In the genomic region with DNA sequence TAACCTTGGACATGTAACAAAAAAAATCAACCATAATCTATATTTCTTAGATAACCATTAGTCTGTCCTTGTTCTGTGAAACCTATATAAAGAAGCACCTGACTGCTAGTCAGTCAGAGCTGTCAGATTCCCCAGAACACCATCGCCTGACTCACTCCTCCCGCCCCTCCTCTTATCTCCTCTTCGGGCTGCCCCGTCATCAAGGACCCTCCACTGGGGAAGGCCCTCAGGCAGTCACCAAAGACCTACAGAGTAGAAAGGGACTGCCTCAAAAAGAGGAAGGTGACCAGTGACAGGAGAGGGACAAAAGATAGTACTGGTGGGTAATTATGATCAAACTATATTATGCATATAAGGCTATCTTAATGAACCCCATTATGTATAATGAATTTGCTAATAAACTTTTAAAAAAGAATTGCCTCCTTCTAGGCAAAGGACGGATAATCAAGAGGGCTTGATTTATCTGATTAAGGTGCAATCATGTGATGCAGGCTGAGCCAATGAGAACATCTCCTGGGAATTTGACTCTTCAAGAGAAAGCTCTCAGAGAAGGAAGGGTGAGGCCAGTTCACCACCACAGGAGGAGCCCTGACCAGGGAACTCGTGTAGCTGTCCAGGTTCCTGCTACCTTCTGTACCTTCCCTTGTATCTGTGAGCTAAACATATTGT, we compare ENCODE assay signal across 24 mouse cellular contexts. TPM values are rescaled to one million over a fixed set of nuclear protein-coding genes. Genes with fewer than 3 reads are reported as not detected.
DNase-seq lines count a peak whose midpoint lies in the region; ATAC-seq and TF ChIP-seq lines count a peak whose summit lies in the region.
"Had no signal": no experiment of that assay in that cellular context is flagged by ENCODE, and none has a peak within 500 bp of the region (broad histone marks: within the 10 kb centered on the region; RNA-seq: fewer than 3 reads in every experiment).

No protein-coding gene starts in this region.

- H3K27ac ChIP-seq in heart, adult 2 months: no peak overlapping the region
- H3K27ac ChIP-seq in CH12.LX (ENCODE audit: insufficient read depth, low read depth): no peak overlapping the region
- H3K27ac ChIP-seq: embryonic facial prominence, embryonic 10.5 days; embryonic facial prominence, embryonic 12.5 days; forebrain, embryonic 13.5 days; forebrain, embryonic 15.5 days had no signal

- ATAC-seq in common myeloid progenitor, adult 5-6 weeks (replicated peaks; ENCODE audit: low read depth, poor library complexity, severe bottlenecking): 0 out of 2 replicates have a peak, but pooled peaks have one; percentile 22
- ATAC-seq: activated CD4-positive, CD25-positive, alpha-beta regulatory T cell, adult 4 months; CD4-positive, CD25-positive, alpha-beta regulatory T cell, adult 4 months; forebrain, embryonic 13.5 days; forebrain, embryonic 15.5 days; forebrain, postnatal 0 days; Patski had no signal

- dilution Hi-C loops in CH12.LX (cut with MboI; ENCODE audit: extremely low pct_ligation_motif_present, extremely low pct_unique_long_range_greater_than_20kb, low sequenced_read_pairs): no loop called here

- no peaks in the 10 kb centered on the region for H3K36me3 ChIP-seq in heart, adult 2 months (ENCODE audit: control insufficient read depth, insufficient read depth, low read length)
- no peaks in the 10 kb centered on the region for H3K36me3 ChIP-seq in CH12.LX (replicated peaks in 1 of 2; ENCODE audit: control insufficient read depth in 1 of 2, insufficient read depth in 1 of 2, low read length in 1 of 2)
- H3K36me3 ChIP-seq: embryonic facial prominence, embryonic 10.5 days; embryonic facial prominence, embryonic 12.5 days; forebrain, embryonic 15.5 days had no signal

- no peak for TF ChIP-seq POLR2A in heart, adult 2 months (IDR thresholded peaks at IDR 0.05; ENCODE audit: insufficient read depth, low read depth, low read length)
- TF ChIP-seq POLR2A in CH12.LX (IDR thresholded peaks at IDR 0.05; ENCODE audit: low read depth, low read length): no peak

- peak; percentile 45 for DNase-seq in heart, adult 11 months
- DNase-seq in heart, adult 2 months: no peak
- DNase-seq in 416B (ENCODE audit: low read depth) (peak; percentile 32), CH12.LX (ENCODE audit: extremely low read depth) (peak; percentile 50)
- DNase-seq in spleen, postnatal 36 days (ENCODE audit: low spot score in 2 of 2): no peak
- DNase-seq in cerebellum, adult 8-10 months: no peak
- DNase-seq: adrenal gland, adult 8-10 months; adrenal gland, postnatal 14 days; adrenal gland, postnatal 36 days; B cell, adult 2 months; cerebellum, adult 11-12 months; cerebellum, adult 2 months; cerebellum, adult 9-11 months; cerebellum, postnatal 14 days; cerebellum, postnatal 36 days; forebrain, postnatal 0 days had no signal

- WGBS in heart, adult 2 months: 50% methylated on average over 6 of the region's 6 CpGs

- in situ Hi-C loops in CH12.LX (cut with MboI; ENCODE audit: low pct_ligation_motif_present, low pct_unique_long_range_greater_than_20kb, low sequenced_read_pairs): loop anchor here (5.0 kb wide), 1 partner anchor 40 kb away; the partner anchor contains the start of gene Batf

- H3K4me1 ChIP-seq in heart, adult 2 months (ENCODE audit: control insufficient read depth, insufficient read depth, low read length): no peaks in the 10 kb centered on the region; the same call in 1 of the 2 replicates
- peaks cover 7 to 28% of the 10 kb centered on the region in 2 experiments for H3K4me1 ChIP-seq in CH12.LX (ENCODE audit: control insufficient read depth in 1 of 2, insufficient read depth in 2 of 2)
- H3K4me1 ChIP-seq: embryonic facial prominence, embryonic 12.5 days; forebrain, embryonic 13.5 days had no signal

- no peak overlapping the region for H3K4me2 ChIP-seq in CH12.LX (ENCODE audit: insufficient read depth, low read depth, poor library complexity, severe bottlenecking)
- H3K4me2 ChIP-seq: embryonic facial prominence, embryonic 12.5 days; forebrain, embryonic 13.5 days; forebrain, embryonic 15.5 days had no signal

- no peak for TF ChIP-seq RAD21 in CH12.LX (IDR thresholded peaks at IDR 0.05; ENCODE audit: low read depth, low read length)

- H3K4me3 ChIP-seq in heart, adult 2 months: no peak overlapping the region
- no peak overlapping the region for H3K4me3 ChIP-seq in CH12.LX (replicated peaks in 1 of 3; ENCODE audit: low read depth in 2 of 3, low read length in 2 of 3, poor library complexity in 1 of 3)
- H3K4me3 ChIP-seq: embryonic facial prominence, embryonic 10.5 days; embryonic facial prominence, embryonic 12.5 days; forebrain, embryonic 13.5 days; forebrain, embryonic 15.5 days had no signal

- H3K9me3 ChIP-seq in CH12.LX (replicated peaks; ENCODE audit: low read length): no peaks in the 10 kb centered on the region
- H3K9me3 ChIP-seq: embryonic facial prominence, embryonic 10.5 days; embryonic facial prominence, embryonic 12.5 days; forebrain, embryonic 13.5 days; forebrain, embryonic 15.5 days had no signal

- no peaks in the 10 kb centered on the region for H3K79me2 ChIP-seq in heart, adult 2 months (replicated peaks; ENCODE audit: control insufficient read depth, insufficient read depth, low read length)
- H3K79me2 ChIP-seq in CH12.LX (replicated peaks; ENCODE audit: control insufficient read depth, extremely low read depth, insufficient read depth, poor library complexity, severe bottlenecking): no peaks in the 10 kb centered on the region

- intact Hi-C loops in heart, adult 2 months (cut with DNase I): loop anchor here (5.0 kb wide), 1 partner anchor 40 kb away; the partner anchor contains the start of gene Batf

- H3K27me3 ChIP-seq in heart, adult 2 months (ENCODE audit: control insufficient read depth, insufficient read depth, low read length): peaks cover 2% of the 10 kb centered on the region; the same call in 1 of the 2 replicates
- H3K27me3 ChIP-seq in CH12.LX (replicated peaks): no peaks in the 10 kb centered on the region
- H3K27me3 ChIP-seq: embryonic facial prominence, embryonic 12.5 days; forebrain, embryonic 13.5 days; forebrain, embryonic 15.5 days had no signal

- H3K9ac ChIP-seq in heart, adult 2 months (ENCODE audit: low read depth, low read length): no peak overlapping the region
- no peak overlapping the region for H3K9ac ChIP-seq in CH12.LX (ENCODE audit: insufficient read depth, low read depth)
- H3K9ac ChIP-seq: embryonic facial prominence, embryonic 12.5 days; forebrain, embryonic 13.5 days; forebrain, embryonic 15.5 days; forebrain, postnatal 0 days had no signal

- TF ChIP-seq EP300 in heart, adult 2 months (IDR thresholded peaks at IDR 0.05; ENCODE audit: insufficient read depth, low read depth, low read length): no peak
- TF ChIP-seq EP300 in CH12.LX (IDR thresholded peaks at IDR 0.05; ENCODE audit: low read length): no peak

- no peak for TF ChIP-seq CTCF in heart, adult 2 months (IDR thresholded peaks at IDR 0.05)
- TF ChIP-seq CTCF in CH12.LX (conservative IDR thresholded peaks at IDR 0.05 in 1 of 2, IDR thresholded peaks at IDR 0.05 in 1 of 2; ENCODE audit: low read depth in 2 of 2, low read length in 2 of 2): no peak

TF ChIP-seq in CH12.LX, 34 proteins besides CTCF, POLR2A, EP300 and RAD21:
- peak; percentile 70; the same call in 1 of the 2 replicates for TF ChIP-seq MAZ (IDR thresholded peaks at IDR 0.05; ENCODE audit: low read depth, low read length)
- 0 out of 2 replicates have a peak, but pooled peaks have one; percentile 11 for TF ChIP-seq BHLHE40 (IDR thresholded peaks at IDR 0.05; ENCODE audit: low read depth, low read length)
- no peak for TF ChIP-seq IRF4 (IDR thresholded peaks at IDR 0.05; ENCODE audit: low read depth, low read length)
- peak; percentile 69 for TF ChIP-seq ETS1 (conservative IDR thresholded peaks at IDR 0.05; ENCODE audit: low read depth, low read length)
- peak; percentile 32; the same call in 1 of the 2 replicates for TF ChIP-seq USF2 (conservative IDR thresholded peaks at IDR 0.05; ENCODE audit: low read depth, low read length)
- TF ChIP-seq USF1 (IDR thresholded peaks at IDR 0.05; ENCODE audit: low read depth, low read length): peak; percentile 59
- TF ChIP-seq TCF12 (IDR thresholded peaks at IDR 0.05; ENCODE audit: low read depth, low read length): no peak

RNA-seq across cellular contexts. Expression of gene Flvcr2, which starts 19.5 kb away (rescaled TPM):
- total RNA-seq in heart, adult 2 months (2021): 1 to 10 TPM; 2.0 to 2.1 TPM
- polyA plus RNA-seq in heart, adult 2 months (2012; rRNA removed): 3.4 and 6.5 TPM in 2 replicates
- total RNA-seq in CH12.LX (2012; rRNA removed) (0.04 TPM in 1 of 2 replicates, not detected in the other), CH12.LX (2014; rRNA removed) (not detected in 2 replicates)
- polyA plus RNA-seq in CH12.LX (2012; ENCODE audit: insufficient read length, low read depth): 0.14 and 0.17 TPM in 2 replicates
- total RNA-seq in common myeloid progenitor, adult 5-6 weeks (2017): 0.41 TPM in 1 of 2 replicates, not detected in the other

RNA-seq across cellular contexts. Expression of gene Batf, which starts 40.4 kb away (rescaled TPM):
- 1 to 10 TPM; 1.0 to 1.6 TPM for total RNA-seq in heart, adult 2 months (2021)
- polyA plus RNA-seq in heart, adult 2 months (2012; rRNA removed): 1.0 and 1.8 TPM in 2 replicates
- total RNA-seq in CH12.LX (2012; rRNA removed): 137 and 141 TPM in 2 replicates
- total RNA-seq in CH12.LX (2014; rRNA removed): 128 and 142 TPM in 2 replicates
- polyA plus RNA-seq in CH12.LX (2012; ENCODE audit: insufficient read length, low read depth): 89.2 and 104 TPM in 2 replicates
- total RNA-seq in common myeloid progenitor, adult 5-6 weeks (2017): 31.9 and 38.9 TPM in 2 replicates
- total RNA-seq: forebrain, postnatal 0 days had no signal
- polyA plus RNA-seq: Patski had no signal

Comparison
In these comparisons a context has a peak if more than half of its experiments do, and no peak if none do; other contexts are left out.
1. DNase-seq: peak in heart, adult 11 months (single experiment), 416B (single experiment) and CH12.LX (single experiment); none in heart, adult 2 months (0 of 2), spleen, postnatal 36 days (0 of 2) and cerebellum, adult 8-10 months (single experiment).
2. RNA of gene Batf, which starts 40.4 kb away (total RNA-seq): 128 to 142 TPM in CH12.LX and 31.9 to 38.9 TPM in common myeloid progenitor, adult 5-6 weeks; 1.0 to 1.6 TPM in heart, adult 2 months; every median in the first group is over 10 times any median in the second.